Mouse (Mus musculus): ENCODE results near the gene Zdhhc15.

DNA sequence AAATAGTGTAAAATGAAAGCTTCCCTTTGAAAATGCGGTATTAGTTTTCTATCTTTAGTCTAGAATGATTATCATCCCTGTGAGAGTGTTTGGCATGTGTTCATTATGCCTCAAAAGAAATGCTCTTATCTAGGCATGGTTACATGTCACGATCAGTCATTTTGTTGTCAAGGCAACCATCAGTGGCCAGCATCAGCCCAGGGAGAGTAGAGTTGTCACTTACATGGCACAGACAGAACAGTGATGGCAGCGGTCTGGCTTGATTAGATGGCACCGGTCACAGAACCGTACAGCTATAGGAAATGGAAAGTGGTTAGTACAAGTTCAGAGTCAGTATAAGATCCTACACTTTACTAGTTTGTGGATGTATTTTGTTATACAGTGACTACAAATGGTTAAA is 96.9 kb downstream of the Zdhhc15 start:
- TF ChIP-seq CTCF (IDR thresholded peaks at IDR 0.05; ENCODE audit: low read depth, low read length) (no peak), POLR2A (IDR thresholded peaks at IDR 0.05; ENCODE audit: insufficient read depth, low read length) (no peak)
